Mouse (Mus musculus) liver, adult 2 months (tissue): ENCODE results near the gene Btf3.

Source experiments
- CTCF ChIP-seq: fragments of 200-500 bp; IDR thresholded peaks from 2 replicates; pipeline ENCODE4 v1.5.1; 2011; ENCODE audit warnings: low read depth, low read length, control low read depth
- POLR2A ChIP-seq: fragments of 200-500 bp; IDR thresholded peaks from 2 replicates; pipeline ENCODE4 v1.6.1; 2011; ENCODE audit warnings: low read length, control low read depth; ENCODE audit not compliant: insufficient read depth; ENCODE audit errors: extremely low read depth

DNA sequence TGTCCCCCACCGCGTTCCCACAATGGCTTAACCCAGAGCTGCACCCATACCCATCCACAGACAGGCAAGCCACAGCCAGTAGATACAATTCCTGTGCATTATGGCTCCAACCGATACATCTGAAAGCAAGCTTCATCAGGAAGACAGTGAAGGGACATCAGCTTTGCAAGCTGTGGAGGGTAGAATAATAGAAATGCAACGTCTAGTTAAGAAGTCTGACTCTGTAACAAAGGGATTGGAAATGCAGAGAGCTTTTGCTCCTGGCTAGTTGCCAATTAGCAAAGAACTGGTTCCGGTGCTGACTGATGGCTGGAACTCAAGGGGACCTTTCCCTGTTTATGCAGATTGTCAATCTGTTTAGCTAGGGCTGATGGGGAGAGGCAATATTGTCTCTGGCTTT lies 10.4 kb downstream of the Btf3 start:
- TF ChIP-seq POLR2A (no peak), CTCF (no peak)
